Mouse (Mus musculus) granulocyte monocyte progenitor cell, adult 5-6 weeks (primary cell): ENCODE measurements around the gene Pcp2. TPM values are rescaled to one million over a fixed set of nuclear protein-coding genes. Genes with fewer than 3 reads are reported as not detected.
A peak's percentile ranks its signal among the peaks of the same experiment; 100 is the strongest.
"Not testable (repeated sequence)": the region's sequence is repeated elsewhere in the genome, so short reads cannot be mapped to it uniquely, and the experiment has no call there.

ENCODE experiments used
- ATAC-seq: replicated peaks from 2 replicates; pipeline ENCODE4 v1.8.0; 2016; ENCODE audit warnings: mild to moderate bottlenecking, moderate TSS enrichment, inconsistent platforms; ENCODE audit not compliant: poor library complexity, severe bottlenecking
- total RNA-seq, 2 experiments: library from RNA; stranded (forward) in 1 of 2; stranded (reverse) in 1 of 2; fragments of 200-712, 200-1000 nt in 1 of 2; fragments of >200 nt in 1 of 2; fragmentation: Nextera tagmentation in 1 of 2; gene quantifications; 2 replicates each; pipeline ENCODE4 v1.2.3; 2014 to 2017

The Pcp2 gene
- total RNA-seq, 2 experiments from 2014 or later: not detected

DNA sequence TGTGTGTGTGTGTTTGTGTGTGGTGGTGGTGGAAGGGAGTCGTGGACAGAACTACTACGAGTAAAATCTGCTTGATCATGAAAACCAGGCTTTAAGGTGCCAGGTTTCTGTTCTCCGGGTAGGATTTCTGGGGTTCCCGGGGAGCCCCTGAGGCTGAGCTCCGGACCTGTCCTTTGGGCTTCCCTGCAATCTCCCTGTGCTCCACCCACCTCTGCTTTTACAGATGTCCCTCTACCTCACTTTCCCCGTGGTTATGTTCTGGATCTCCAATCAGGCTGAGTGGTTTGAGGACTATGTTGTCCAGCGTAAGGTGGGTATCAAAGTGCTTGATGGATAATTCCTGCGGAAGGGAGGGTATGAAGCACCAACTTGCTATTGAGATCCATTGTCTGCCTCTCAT lies 3.2 kb downstream of the Pcp2 start:
- no peak for ATAC-seq

DNA sequence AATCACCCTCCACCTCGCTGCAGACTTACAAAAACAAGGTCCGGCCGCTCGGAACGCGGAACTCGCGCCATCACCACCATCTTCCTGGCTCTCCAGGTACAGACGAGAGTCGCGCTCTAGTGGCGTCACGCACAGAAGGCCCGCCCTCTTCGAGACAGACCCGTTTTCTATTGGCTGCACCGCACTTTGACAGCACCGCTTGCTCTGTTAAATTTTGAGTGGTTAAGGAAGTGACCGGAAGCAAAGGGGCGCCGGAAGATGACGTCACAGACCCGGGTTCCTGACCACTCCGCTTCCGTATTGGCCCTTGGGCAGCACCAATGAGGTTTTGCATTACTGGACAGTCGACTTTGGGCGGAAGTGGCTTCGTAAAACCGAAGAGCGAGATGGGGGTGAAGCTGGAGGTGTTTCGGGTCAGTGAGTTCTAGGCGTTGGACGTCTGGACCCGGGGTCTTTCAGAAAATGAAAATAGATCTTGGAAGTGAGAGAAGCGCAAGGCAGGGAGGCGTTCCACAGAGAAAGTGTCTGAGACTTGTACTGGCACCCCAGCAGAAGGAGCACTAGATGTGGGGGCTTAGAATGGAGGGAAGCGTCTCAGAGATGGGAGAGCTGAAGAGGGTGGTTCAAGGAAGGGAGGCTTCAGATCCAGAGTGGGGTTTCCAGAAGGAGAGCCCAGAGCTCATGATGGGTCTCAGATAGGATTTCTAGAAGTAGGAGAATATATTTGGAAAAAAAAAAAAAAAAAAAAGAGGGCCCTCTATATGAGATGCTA lies 4.0 kb downstream of the Pcp2 start, which contains the start of the genes Xab2 and Pet100:
Gene Xab2 (minus strand): TSS at position 118 of the 772 bp plus-strand sequence.
Gene Pet100 (plus strand): TSS at position 350 of the 772 bp plus-strand sequence.
- ATAC-seq: peak; percentile 95

DNA sequence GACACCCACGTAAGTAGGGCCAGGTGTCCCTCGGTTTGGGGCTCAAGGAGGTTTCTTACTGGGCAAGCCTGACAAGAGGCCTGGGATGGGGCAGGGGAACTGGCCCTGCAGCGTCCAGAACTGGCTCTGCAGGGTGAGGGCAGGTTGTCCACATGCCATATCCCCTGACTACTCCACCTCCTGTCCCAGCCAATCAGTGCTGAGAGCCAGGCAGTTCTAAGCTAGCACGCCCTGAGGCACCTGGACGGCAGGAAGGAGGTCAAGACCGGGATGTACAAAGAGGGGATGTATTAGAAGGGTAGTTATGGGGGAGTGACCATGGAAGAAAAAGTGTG lies 15.6 kb downstream of the Pcp2 start:
- no peak for ATAC-seq

DNA sequence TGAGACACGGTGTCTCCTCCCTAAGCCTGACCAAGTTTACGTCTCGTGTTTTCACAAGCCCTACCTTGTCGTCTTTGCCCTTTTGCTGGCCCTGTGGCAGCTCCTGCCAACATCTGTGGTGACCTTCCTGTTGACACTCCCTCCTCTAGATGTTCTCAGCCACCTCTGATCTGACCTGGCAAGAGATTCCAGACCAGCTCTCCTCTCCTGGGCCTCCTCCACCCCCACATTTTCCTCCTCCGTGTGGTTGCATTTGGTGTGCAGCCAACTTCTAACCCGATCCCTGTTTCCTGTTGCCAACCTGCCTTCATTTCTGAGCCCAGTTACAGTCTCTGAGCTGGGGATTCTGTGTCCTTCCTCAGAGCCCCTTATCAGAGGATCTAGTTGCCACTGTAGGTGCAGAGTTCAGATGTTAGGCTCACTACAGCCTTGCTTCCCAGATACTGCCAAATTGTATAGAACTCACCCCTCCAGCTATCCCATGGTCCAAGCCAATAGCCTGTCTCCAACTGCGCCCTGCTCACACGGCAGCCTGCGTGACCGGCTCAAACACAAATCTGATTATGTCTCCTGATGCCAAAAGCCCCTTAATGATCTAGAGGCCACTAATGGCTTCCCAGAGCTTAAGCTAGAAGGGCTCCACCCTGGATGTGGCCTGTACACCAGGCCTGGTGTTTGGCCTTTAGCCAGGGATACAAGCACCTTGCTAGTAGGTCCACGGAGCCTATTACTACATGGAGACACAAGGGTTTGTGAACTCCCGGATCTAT lies 16.1 kb downstream of the Pcp2 start:
- ATAC-seq: no peak

DNA sequence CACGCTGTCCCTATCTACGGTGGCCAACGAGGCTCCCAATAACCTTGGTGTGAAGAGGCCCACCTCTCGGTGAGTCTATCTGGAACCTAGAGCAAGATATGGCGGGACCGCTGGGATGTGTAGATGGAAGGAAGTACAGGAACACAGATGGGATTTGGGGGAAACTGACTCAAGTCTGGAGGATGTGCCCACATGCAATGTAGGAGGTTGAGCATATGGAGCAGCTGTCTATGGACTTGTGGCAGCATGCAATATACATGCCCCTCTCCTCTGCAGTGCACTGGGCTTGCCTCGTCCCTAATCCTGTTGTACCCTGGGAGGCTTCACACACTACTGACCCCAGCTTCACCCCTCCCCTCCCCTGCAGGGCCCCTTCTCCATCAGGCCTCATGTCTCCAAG lies 17.5 kb downstream of the Pcp2 start:
- ATAC-seq: no peak

DNA sequence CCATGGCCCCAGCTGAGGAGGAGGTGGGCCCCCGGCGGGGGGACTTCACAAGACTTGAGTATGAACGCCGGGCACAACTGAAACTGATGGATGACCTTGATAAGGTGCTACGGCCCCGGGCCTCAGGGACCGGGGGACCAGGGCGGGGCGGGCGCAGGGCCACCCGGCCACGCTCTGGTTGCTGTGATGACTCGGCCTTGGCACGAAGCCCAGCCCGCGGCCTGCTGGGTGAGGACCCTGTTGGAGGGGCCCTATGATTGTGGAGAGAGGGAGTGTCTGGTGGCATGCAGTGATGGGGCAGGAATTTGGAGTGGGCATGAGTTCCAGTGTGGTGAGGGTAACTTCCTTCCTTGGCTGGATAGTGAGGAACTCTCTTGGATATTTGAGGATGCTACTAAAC lies 18.8 kb downstream of the Pcp2 start:
- ATAC-seq: peak; percentile 36; the same call in 1 of the 2 replicates

DNA sequence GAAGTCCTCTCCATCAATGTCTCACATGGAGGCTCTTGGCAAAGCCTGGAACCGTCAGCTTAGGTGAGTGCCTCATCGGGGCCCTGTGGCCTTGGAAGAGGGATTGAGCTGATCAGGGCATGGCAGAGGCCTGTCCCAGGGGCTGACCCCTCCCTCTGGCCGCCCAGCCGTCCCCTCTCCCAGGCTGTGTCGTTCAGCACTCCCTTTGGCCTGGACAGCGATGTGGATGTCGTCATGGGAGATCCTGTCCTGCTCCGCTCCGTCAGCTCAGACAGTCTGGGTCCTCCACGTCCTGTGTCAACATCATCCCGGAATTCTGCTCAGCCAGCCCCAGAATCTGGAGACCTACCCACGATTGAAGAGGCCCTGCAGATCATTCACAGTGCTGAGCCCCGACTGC lies 21.9 kb downstream of the Pcp2 start:
- ATAC-seq: no peak

DNA sequence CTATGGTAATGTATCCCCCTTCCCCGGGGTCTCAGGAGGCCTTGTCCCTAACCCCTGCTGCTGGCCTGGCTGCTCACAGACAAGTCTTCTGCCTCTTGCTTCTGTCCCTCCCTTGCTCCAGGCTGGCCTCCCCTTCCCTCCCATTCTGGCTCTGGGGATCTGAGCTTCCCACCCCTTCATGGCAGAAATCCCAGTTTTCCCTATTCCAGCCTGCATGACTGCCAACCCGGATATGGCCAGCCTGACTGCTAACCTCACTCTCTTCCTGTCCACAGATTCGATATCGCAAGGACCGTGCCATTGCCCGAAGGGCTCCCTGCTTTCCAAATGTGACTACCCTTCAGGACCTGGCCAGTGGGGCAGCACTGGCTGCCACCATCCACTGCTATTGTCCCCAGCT lies 24.9 kb downstream of the Pcp2 start:
- no peak for ATAC-seq

DNA sequence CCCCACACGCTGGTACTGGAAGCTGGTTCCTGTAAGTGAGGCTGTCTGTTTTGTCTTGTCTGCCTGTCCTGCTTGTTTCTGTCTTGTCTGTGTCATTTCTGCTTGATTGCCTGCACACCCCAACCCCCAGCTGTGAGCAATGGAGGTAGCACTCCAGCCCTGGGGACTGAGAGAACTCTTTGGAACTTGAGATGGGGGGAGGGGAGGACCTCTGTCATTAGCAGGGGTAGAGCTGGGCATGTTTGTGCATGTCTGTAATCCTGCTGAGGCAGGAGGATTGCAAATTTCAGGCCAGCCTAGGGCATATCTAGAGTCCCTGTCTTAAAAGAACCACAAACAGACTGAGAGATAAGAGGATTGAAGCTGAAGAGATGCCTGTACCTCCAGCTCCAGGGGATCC lies 26.1 kb downstream of the Pcp2 start:
- ATAC-seq: no peak

DNA sequence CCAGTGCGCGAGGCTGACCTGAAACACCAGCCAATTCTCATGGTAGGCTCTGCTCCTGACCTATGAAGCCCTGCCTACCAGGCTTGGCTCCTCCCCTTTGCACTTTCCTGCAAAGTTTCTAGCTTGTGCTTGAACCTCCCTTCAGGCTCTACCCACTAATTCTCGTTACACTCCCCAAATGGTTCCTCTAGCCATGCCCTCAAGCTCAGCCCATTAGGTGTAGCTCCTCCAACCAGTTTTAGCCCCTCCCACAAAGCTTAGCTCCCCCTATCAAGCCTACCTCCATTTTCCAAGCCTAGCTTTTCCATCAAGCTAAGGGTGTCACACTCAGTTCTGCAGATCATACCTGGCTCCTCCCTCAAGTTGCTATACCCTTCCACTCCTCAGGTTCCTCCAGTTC lies 27.3 kb downstream of the Pcp2 start:
- ATAC-seq: no peak

DNA sequence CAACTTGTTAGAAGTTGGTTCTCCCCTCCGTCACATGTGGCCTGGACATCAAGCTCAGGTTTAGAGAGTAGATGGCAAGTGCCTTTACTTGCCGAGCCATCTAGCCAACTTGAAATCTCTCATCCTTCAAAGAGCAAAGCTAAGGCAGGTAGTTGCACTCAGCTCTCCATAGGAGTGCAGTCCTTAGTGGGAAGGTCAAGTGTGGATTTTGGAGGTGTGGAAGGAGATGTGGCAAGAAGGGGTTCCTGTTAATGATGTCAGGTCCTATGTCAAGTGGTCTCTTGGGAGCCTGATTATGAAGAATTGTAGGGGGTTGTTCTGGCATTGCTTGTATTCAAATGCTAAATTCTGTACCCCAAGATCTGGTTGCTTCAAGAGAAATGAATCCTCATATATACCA lies 30.9 kb downstream of the Pcp2 start:
- no peak for ATAC-seq

DNA sequence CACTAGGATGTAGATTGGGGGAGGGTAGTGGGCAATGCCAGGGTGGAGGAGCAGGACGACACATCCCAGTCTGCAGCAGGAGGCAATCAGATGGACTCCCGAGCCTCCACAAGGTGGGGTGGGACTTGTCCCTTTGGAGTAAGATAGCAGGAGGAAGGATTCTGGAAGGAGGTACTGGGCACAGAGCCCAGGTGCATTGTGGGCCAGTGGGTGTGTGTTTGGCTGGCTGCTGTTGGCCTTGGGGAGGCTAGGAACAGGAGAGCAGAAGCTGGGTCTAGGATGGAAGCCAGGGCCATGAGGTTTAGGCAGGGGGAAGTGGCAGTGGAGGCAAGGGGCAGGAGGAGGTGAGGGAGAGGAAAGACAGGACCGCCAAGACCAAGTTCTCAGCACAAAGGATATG lies 31.9 kb downstream of the Pcp2 start:
- ATAC-seq: 0 out of 2 replicates have a peak, but pooled peaks have one; percentile 14

DNA sequence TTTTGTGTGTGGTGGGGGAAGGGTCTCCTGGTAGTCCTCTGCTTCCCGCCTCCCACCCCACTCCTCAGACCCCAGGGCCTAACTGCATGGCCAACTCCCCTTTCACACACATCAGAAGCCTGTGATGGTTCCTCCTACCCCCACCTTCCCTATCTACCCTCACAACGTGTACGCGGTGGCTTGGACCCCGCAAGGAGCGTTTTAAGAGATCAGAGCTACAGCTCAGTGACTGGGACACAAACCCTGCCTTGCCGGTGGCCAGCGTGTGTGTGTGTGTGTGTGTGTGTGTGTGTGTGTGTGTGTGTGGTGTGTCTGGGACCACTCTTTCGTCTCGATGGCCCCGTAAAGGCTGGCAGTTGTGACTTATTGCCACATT lies 37.1 kb downstream of the Pcp2 start:
- peak; percentile 26; the same call in 1 of the 2 replicates for ATAC-seq

DNA sequence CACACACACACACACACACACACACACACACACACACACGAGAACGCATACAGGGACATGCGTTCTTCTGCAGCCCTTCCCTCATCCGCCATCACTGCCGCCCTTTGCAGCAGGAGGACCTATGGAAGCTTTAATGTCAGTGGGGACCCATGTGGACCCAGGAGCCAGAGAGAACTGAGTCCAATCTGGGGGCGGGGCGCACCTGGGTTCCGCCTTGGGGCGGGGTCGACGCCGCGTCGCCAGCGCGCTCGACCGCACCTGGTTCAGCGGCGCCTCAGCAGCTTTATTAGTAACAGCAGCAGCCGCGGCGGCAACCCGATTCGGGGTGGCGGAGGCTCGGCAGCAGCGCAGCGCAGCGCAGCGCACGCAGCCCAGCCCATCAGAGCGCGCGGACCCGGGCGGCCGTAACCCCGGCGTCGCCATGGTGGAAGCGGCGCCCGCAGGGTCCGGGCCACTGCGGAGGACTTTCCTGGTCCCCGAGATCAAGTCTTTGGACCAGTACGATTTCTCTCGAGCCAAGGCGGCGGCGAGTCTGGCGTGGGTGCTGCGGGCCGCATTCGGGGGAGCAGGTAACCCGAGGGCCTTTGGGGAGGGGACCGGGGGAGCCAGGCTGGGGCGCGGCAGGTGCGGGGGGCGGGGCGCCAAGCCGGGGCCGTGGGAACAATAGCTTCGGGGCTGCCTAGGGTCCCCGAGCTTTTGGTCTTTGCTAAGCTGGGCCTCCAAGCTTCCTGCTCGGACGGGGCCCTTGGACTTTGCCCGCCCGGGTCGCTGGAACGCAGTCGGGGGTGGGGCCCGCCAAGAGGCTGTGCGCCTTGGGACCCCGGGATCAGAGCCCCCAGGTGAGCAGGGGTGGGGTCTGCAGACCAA lies 37.7 kb downstream of the Pcp2 start:
- ATAC-seq: peak; percentile 74

DNA sequence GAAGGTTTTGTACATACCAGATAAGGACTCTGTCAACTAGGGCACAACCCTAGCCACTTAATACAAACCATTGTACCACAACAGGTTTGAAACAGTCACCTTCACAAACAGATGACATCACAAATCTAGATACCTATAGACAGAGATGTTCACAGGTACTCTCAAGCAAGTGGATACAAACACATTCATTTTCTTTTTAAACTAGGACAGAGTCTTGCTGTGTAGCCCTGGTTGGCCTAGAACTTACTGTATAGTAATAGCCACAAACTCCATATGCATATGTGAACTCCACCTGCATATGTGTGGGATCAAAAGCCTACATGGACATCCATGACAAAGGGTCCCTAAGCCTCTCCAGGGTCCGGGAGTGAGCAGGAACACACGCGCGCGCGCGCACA lies 38.4 kb downstream of the Pcp2 start, which contains the start of gene Camsap3:
Gene Camsap3 (plus strand): TSS at position 301 of the 398 bp plus-strand sequence.
- no peak for ATAC-seq

DNA sequence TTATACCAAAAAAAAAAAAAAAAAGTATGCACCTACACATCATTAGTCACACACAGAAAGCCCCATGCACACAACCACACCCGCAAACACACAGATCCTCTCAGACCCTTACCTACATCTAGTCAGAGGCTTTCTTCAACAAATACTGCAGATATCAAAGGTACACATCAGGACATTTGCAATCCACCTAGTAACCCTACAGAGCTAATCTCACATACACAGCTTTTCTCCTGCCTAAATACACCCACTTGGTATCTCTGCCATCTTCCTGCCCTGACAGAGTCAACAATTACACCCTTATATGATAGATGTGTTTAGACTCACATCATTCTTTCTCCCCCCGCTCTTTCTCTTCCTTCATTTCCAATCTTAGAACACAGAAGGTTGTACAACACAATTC lies 38.9 kb downstream of the Pcp2 start:
- no peak for ATAC-seq

DNA sequence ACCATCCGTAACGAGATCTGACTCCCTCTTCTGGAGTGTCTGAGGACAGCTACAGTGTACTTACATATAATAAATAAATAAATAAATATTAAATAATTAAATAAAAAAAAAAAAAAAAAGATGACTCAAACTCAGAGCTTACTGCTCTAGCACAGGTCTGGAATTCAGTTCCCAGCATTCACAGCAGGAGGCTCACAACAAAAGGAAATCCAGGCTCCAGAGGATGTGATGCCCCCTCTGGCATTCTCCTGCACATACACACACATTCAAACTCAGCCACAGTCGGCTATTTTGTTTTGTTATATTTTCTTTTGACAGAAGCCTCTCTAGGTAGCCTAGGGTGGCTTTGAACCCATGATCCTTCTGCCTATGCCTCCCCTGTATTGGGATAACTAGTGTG lies 43.4 kb downstream of the Pcp2 start:
- ATAC-seq: not testable (repeated sequence)

DNA sequence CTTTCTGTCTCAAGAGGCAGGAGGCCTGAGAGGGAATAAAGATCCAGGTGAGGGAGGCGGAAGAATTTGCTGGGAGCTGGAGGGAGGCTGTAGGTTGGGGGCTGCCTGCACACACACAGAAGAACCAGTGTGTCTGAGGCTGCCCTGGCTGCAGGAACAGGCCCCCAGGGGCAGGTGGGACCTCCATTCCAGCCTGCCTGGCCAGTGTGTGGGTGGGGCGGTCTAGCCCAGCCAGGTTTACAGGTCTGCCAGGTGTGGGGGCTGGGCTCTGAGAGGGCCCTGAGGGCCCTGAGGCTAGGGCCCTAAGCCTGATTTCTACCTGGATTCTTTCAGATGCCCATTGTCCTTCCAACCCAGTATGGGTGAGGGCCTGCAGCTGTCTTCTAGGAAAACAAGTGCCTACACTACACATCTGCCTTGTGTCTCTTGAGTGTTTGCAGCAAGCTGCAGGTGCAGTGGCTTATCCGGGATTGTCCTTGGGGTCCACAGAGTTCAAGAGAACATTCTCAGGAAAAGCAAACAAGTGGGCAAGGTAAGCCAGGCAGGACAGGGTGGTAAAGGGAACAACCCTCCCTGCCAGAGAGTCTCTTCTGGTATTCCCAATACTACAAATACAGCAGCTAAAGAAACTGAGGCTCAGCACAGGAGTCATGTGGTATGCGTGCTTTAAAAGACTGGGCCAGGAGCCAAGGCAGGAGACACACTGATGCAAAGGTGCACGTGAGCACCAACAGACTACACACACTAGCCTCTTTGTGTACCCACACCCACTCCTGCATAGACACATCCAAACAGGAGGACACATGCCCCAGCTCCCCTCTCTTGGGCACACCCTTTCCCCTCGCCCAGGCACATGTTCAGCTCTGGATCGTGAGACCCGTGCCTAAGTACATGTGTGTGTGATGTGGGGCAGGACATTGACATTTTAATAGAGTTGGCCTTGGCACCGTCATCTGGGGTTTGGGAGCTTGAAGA lies 45.7 kb downstream of the Pcp2 start:
- ATAC-seq: no peak

DNA sequence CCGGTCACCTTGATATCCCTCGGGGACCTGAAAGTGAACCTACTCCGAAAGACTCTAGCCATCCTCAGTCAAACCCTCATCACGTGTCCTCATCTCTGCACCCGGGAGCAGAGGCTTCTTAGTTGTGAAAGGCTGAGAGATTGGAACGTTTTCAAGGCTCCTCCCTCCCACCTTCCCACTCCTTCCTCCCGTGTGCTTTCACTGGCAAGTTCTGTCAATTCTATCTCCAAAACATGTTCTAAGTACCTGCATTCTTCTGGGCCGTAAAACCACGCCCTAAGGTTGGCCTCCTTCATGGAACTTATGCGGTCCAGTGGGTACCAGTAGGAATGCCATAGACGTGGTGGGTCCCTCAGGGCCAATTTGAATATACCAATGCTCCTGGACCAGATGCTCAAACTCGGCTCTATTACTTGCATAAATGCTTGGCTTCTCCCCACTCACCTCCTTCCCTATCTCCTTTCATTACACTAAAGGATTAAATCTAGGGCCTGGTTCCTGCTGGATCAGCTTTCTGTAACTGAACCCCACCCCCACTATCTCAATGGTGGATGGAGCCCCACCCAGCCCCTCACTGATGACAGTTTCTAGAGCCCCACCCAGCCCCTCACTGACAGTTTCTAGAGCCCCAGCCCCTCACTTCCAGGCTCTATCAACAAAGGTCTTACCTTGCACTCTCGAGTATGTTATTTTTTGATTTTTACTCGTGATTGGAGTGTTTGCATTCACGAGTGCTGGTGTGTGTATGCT lies 49.0 kb downstream of the Pcp2 start:
- no peak for ATAC-seq
